Mouse (Mus musculus) small intestine, adult 2 months (tissue): Measurements from ENCODE around the gene Fbxo42.

Experiments used
- CTCF ChIP-seq: fragments of 200-500 bp; IDR thresholded peaks from 2 replicates; pipeline ENCODE4 v1.5.1; 2012; ENCODE audit warnings: low read depth, mild to moderate bottlenecking, control low read depth, inconsistent platforms, low read length, moderate library complexity, mixed read lengths; ENCODE audit not compliant: insufficient replicate concordance, insufficient read length; ENCODE audit errors: extremely low read depth
- POLR2A ChIP-seq: fragments of 200-500 bp; IDR thresholded peaks from 2 replicates; pipeline ENCODE4 v1.6.1; 2012; ENCODE audit warnings: low read depth, mild to moderate bottlenecking, control low read depth, inconsistent platforms, low read length, moderate library complexity

- TF ChIP-seq CTCF (no peak), POLR2A (no peak)
Measured at GRCm38 (mm10) chr4:141163729-141164128, 16.0 kb downstream of the Fbxo42 start.
